Mouse (Mus musculus) heart, embryonic 15.5 days (tissue): ENCODE measurements around the gene Ptpn18. TPM values are rescaled to one million over a fixed set of nuclear protein-coding genes. Genes with fewer than 3 reads are reported as not detected.

ENCODE experiments used
- ATAC-seq: fragments of 200-750 bp; cut with Nextera tagmentation; replicated peaks from 2 replicates; pipeline ENCODE4 v1.8.0; 2017; ENCODE audit warnings: low read depth, moderate TSS enrichment; ENCODE audit not compliant: insufficient number of reproducible peaks, insufficient read depth, low FRiP score
- H3K27ac ChIP-seq: fragments of 300-500 bp; sonication (generic); 2 replicates; pipeline ENCODE4 v1.5.1; 2015; ENCODE audit warnings: mild to moderate bottlenecking, inconsistent platforms
- H3K27me3 ChIP-seq: fragments of 300-500 bp; sonication (generic); 2 replicates; pipeline ENCODE4 v1.6.1; 2015; ENCODE audit warnings: inconsistent platforms
- H3K36me3 ChIP-seq: fragments of 300-500 bp; sonication (generic); 2 replicates; pipeline ENCODE4 v1.6.1; 2015; ENCODE audit warnings: mild to moderate bottlenecking, inconsistent platforms
- H3K4me1 ChIP-seq: fragments of 300-500 bp; sonication (generic); replicated peaks from 2 replicates; pipeline ENCODE4 v1.6.1; 2015; ENCODE audit warnings: inconsistent platforms
- H3K4me2 ChIP-seq: fragments of 300-500 bp; sonication (generic); 2 replicates; pipeline ENCODE4 v1.6.1; 2015; ENCODE audit warnings: inconsistent platforms, mild to moderate bottlenecking, moderate library complexity
- H3K4me3 ChIP-seq: fragments of 300-500 bp; sonication (generic); 2 replicates; pipeline ENCODE4 v1.5.1; 2015; ENCODE audit warnings: mild to moderate bottlenecking, inconsistent platforms
- H3K9ac ChIP-seq: fragments of 300-500 bp; sonication (generic); 2 replicates; pipeline ENCODE4 v1.6.1; 2015; ENCODE audit warnings: mild to moderate bottlenecking, inconsistent platforms
- H3K9me3 ChIP-seq: fragments of 300-500 bp; sonication (generic); replicated peaks from 2 replicates; pipeline ENCODE4 v1.6.1; 2016; ENCODE audit warnings: inconsistent platforms
- WGBS: fragments of 180-500 bp; shearing (Covaris S2); methylation state at CpG from one replicate; pipeline ENCODE4 v1.1.7; 2015; ENCODE audit warnings: mixed read lengths; 5-methylcytosine and 5-hydroxymethylcytosine counted together
- polyA plus RNA-seq: library from polyadenylated mRNA; unstranded; fragments of >200 nt; fragmentation: Nextera tagmentation; extraction: Ambion mirVana; gene quantifications from 2 replicates; pipeline ENCODE4 v1.2.1, GENCODE M21; 2015

Ptpn18 gene
- polyA plus RNA-seq, 1 experiment from 2014 or later = 12.0 TPM

GRCm38 (mm10) chr1:34468051-34468450, 8.5 kb downstream of the Ptpn18 start:
- Histone ChIP-seq H3K9me3 (no peaks in the 10 kb centered on the region), H3K4me3 (no peak overlapping the region), H3K4me2 (no peak overlapping the region), H3K9ac (no peak overlapping the region), H3K36me3 (no peaks in the 10 kb centered on the region), H3K27me3 (no peaks in the 10 kb centered on the region), H3K27ac (no peak overlapping the region), H3K4me1 (peaks cover 5% of the 10 kb centered on the region)
- ATAC-seq = no peak
- WGBS = 50% methylated on average over 3 of the region's 3 CpGs

- Histone ChIP-seq H3K9ac (no peak overlapping the region), H3K4me2 (no peak overlapping the region), H3K9me3 (no peaks in the 10 kb centered on the region), H3K36me3 (no peaks in the 10 kb centered on the region), H3K27me3 (no peaks in the 10 kb centered on the region), H3K4me1 (peaks cover 9% of the 10 kb centered on the region), H3K4me3 (no peak overlapping the region), H3K27ac (no peak overlapping the region)
- no peak for ATAC-seq
- WGBS = 78% methylated on average over 4 of the region's 4 CpGs
Measured at GRCm38 (mm10) chr1:34468500-34468899, 8.9 kb downstream of the Ptpn18 start.

GRCm38 (mm10) chr1:34469801-34470200, 10.2 kb downstream of the Ptpn18 start:
- Histone ChIP-seq H3K4me3 (no peak overlapping the region), H3K27ac (no peak overlapping the region), H3K9me3 (no peaks in the 10 kb centered on the region), H3K9ac (no peak overlapping the region), H3K4me1 (peaks cover 9% of the 10 kb centered on the region), H3K4me2 (no peak overlapping the region), H3K27me3 (no peaks in the 10 kb centered on the region), H3K36me3 (no peaks in the 10 kb centered on the region)
- ATAC-seq = no peak
- WGBS = 72% methylated on average over 5 of the region's 5 CpGs

- Histone ChIP-seq H3K27me3 (no peaks in the 10 kb centered on the region), H3K27ac (peak overlapping the region; percentile 47)
- WGBS = under 1% methylated on average over 42 of the region's 43 CpGs
Measured at GRCm38 (mm10) chr1:34472427-34473300, 13.1 kb downstream of the Ptpn18 start.

GRCm38 (mm10) chr1:34478891-34479655, 19.5 kb downstream of the Ptpn18 start:
- Histone ChIP-seq H3K36me3 (no peaks in the 10 kb centered on the region), H3K9ac (no peak overlapping the region), H3K27me3 (no peaks in the 10 kb centered on the region), H3K4me1 (peaks cover 15% of the 10 kb centered on the region), H3K9me3 (no peaks in the 10 kb centered on the region), H3K4me2 (peak overlapping the region; percentile 19), H3K4me3 (no peak overlapping the region), H3K27ac (peak overlapping the region; percentile 62)
- ATAC-seq = peak; percentile 66
- WGBS = 14% methylated on average over 11 of the region's 11 CpGs

More at GRCm38 (mm10) chr1:34472427-34473300, 13.1 kb downstream of the Ptpn18 start:
- Histone ChIP-seq H3K9me3 (no peaks in the 10 kb centered on the region), H3K4me1 (peaks cover 9% of the 10 kb centered on the region), H3K4me2 (peak overlapping the region; percentile 97), H3K9ac (peak overlapping the region; percentile 68), H3K4me3 (peak overlapping the region; percentile 64), H3K36me3 (no peaks in the 10 kb centered on the region)
- ATAC-seq = peak; percentile 65

- Histone ChIP-seq H3K4me2 (no peak overlapping the region), H3K4me3 (no peak overlapping the region), H3K4me1 (peaks cover 26% of the 10 kb centered on the region), H3K27ac (no peak overlapping the region), H3K9me3 (no peaks in the 10 kb centered on the region), H3K36me3 (no peaks in the 10 kb centered on the region), H3K27me3 (no peaks in the 10 kb centered on the region), H3K9ac (no peak overlapping the region)
- 35% methylated on average over 5 of the region's 5 CpGs for WGBS
- ATAC-seq = no peak
Measured at GRCm38 (mm10) chr1:34480801-34481200, 21.2 kb downstream of the Ptpn18 start.

GRCm38 (mm10) chr1:34481920-34482669, 22.5 kb downstream of the Ptpn18 start:
- WGBS = 56% methylated on average over 5 of the region's 5 CpGs
- no peak for ATAC-seq
- H3K9me3 ChIP-seq = no peaks in the 10 kb centered on the region
- no peaks in the 10 kb centered on the region for H3K27me3 ChIP-seq
- peaks cover 26% of the 10 kb centered on the region for H3K4me1 ChIP-seq
- H3K9ac ChIP-seq = no peak overlapping the region
- H3K4me3 ChIP-seq = no peak overlapping the region
- H3K36me3 ChIP-seq = no peaks in the 10 kb centered on the region
- no peak overlapping the region for H3K4me2 ChIP-seq
- H3K27ac ChIP-seq = no peak overlapping the region

- H3K4me1 ChIP-seq = peaks cover 16% of the 10 kb centered on the region
- no peak overlapping the region for H3K4me2 ChIP-seq
- no peaks in the 10 kb centered on the region for H3K9me3 ChIP-seq
- WGBS = 55% methylated on average over 10 of the region's 10 CpGs
- H3K4me3 ChIP-seq = no peak overlapping the region
- no peaks in the 10 kb centered on the region for H3K27me3 ChIP-seq
- no peak overlapping the region for H3K27ac ChIP-seq
- ATAC-seq = no peak
- no peaks in the 10 kb centered on the region for H3K36me3 ChIP-seq
- H3K9ac ChIP-seq = no peak overlapping the region
Measured at GRCm38 (mm10) chr1:34484470-34484869, 24.9 kb downstream of the Ptpn18 start.

- 0 out of 2 replicates have a peak, but pooled peaks have one; percentile 33 for ATAC-seq
- H3K27me3 ChIP-seq = no peaks in the 10 kb centered on the region
- no peaks in the 10 kb centered on the region for H3K36me3 ChIP-seq
- no peak overlapping the region for H3K27ac ChIP-seq
- WGBS = 4% methylated on average over 25 of the region's 25 CpGs
- peaks cover 11% of the 10 kb centered on the region for H3K4me1 ChIP-seq
- peak overlapping the region; percentile 66 for H3K4me2 ChIP-seq
- H3K9me3 ChIP-seq = no peaks in the 10 kb centered on the region
- no peak overlapping the region for H3K9ac ChIP-seq
- peak overlapping the region; percentile 36 for H3K4me3 ChIP-seq
Measured at GRCm38 (mm10) chr1:34485461-34486188, 26.1 kb downstream of the Ptpn18 start.

GRCm38 (mm10) chr1:34487383-34487782, 27.8 kb downstream of the Ptpn18 start:
- no peaks in the 10 kb centered on the region for H3K9me3 ChIP-seq
- no peak overlapping the region for H3K27ac ChIP-seq
- H3K9ac ChIP-seq = no peak overlapping the region
- 86% methylated on average over 3 of the region's 3 CpGs for WGBS
- no peak for ATAC-seq
- H3K4me3 ChIP-seq = no peak overlapping the region
- no peaks in the 10 kb centered on the region for H3K27me3 ChIP-seq
- H3K4me1 ChIP-seq = peaks cover 11% of the 10 kb centered on the region
- no peaks in the 10 kb centered on the region for H3K36me3 ChIP-seq
- no peak overlapping the region for H3K4me2 ChIP-seq
